Mouse (Mus musculus): ENCODE data around the gene Gsta4. TPM values are rescaled to one million over a fixed set of nuclear protein-coding genes. Genes with fewer than 3 reads are reported as not detected.

Gene Gsta4
- total RNA-seq, 2 experiments from 2014 or later, result 37.1 to 47.6 TPM

DNA sequence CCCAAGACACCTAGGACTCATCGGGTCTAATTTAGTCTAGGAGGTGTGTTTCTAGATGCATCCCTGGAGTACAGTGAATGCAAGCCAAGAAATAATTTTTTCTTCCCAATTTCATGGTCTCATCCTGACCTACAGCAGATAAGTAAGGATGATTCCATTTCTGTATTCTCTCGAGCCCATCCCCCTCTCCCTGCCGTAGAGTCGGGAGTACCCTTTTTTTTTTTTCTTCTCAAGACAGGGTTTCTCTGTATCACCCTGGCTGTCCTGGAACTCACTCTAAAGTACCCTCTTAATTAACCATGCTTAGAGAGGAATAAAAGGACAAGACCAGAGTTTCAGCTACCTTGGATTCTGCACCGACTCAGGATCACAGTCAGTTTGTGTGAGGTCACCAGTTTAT is 4.4 kb upstream of the Gsta4 start:
- no peak for DNase-seq

DNA sequence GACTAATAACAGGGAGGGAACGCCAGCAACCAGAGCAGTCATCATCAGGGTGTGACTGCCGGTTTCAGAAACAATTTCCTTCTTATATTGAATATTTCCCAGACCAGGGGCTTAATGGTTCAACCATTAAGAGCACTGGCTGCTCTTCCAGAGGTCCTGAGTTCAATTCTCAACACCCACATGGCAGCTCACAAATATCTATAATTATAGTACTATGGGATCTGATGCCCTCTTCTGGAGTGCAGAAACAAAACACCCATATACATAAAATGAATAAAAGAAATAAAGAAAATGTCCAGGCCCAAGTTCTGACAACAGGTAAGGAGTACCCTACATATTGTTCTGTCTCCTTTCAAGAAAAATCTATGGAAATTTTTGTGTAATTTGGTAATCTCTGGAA is 3.5 kb upstream of the Gsta4 start:
- no peak for DNase-seq

DNA sequence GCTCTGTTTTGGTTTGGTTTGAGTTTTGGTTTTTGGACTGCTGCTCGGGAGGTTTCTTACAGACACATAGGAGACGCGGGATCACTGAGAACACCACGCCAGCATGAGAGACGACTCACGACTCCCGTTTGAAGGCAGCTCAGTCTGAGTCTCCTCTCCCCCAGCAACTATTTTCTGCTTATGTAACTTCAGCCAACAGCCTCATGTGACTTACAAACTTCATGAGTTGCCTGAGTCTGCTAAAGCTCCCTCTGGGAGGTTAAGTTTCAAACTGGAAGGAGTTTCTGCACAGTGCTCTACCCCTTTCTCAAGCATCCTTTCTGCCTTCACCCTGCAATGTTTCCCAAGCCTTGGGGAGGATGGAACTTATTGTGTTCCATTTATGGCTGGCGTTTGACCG is 3.1 kb downstream of the Gsta4 start:
- DNase-seq, result no peak

DNA sequence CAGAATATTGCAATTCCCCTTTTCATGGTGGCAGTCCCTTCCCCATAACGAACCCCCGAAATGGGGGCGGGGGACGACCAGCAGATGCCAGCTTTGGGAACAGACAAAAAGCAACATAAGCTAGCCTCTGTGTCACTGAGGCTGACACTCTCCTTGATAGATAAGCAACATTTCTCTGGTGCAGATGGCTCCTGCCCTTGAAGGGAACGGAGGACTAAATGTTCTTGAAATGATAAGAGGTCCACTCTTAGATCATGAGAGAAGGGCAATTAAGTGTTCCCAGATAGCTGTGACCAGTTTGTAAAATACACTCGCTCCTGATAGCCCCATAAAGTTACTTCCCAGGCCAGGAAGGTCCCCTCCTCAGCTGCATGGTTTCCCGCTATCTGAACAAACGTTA is 6.3 kb downstream of the Gsta4 start:
- DNase-seq, result no peak

DNA sequence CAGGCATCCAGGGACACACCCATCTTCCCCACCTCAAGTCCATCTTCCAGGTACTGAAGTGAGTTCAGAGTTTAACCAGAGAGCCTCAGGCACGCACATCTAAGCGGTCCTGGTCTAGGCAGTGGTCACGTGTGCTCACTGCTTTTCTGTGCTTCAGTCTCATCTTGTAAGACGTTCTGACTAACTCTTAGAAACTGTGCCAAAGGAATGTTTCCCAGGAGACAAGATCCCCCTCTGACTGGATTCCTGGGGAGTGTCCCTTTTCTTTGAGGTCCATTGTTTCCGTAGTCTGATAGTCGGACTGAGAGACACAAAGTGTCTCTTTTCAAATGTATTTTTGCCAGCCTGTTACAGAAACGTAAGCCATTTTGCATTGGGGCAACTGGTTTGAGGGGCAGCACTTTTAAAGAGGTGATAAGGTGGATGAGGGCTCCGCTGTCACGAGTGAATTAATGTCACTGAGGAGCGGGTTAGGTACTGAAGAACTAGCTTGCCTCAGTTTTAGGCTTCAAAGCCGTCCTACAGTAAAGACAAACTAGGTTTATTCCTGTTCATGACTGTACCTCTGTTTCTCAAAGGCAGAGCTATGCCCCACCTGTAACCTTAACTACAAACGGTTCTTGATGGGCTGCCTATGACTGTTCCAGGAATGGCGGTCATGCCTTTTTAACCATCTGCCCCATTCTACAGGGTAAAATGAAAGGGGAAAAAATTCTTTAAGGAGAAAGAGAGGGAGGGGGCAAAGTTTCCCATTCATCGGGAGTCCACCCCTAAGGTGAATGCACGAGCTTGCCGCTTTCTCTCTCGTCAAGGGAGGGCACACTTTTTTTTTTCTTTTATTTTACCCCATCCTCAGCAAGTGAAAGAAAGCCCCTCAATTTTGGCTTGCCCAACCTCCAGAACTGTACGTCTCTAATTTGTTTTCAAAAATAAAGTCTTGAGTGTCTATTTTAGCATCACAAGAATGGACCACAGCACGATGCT is 8.4 kb downstream of the Gsta4 start:
- no peak for DNase-seq

DNA sequence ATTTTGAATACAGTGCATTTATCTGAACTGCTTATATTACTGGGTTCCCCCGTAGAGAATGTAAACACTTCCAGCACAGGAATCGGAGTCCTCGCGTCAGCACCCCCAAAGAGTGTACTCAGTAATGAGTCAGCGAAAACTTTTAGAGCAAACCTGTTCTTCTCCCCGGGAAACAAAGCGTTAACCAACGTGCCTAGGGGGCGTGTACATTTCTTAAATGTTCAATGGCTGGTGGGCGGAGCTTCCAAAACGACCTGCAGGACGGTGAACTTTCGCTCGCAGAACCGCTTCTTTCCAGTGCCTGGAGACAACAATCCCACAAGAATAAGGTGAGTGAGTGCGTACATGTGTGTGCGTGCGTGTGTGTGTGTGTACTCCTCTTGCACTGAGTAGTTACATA is 9.2 kb downstream of the Gsta4 start:
- peak; percentile 76 to 80 for DNase-seq

DNA sequence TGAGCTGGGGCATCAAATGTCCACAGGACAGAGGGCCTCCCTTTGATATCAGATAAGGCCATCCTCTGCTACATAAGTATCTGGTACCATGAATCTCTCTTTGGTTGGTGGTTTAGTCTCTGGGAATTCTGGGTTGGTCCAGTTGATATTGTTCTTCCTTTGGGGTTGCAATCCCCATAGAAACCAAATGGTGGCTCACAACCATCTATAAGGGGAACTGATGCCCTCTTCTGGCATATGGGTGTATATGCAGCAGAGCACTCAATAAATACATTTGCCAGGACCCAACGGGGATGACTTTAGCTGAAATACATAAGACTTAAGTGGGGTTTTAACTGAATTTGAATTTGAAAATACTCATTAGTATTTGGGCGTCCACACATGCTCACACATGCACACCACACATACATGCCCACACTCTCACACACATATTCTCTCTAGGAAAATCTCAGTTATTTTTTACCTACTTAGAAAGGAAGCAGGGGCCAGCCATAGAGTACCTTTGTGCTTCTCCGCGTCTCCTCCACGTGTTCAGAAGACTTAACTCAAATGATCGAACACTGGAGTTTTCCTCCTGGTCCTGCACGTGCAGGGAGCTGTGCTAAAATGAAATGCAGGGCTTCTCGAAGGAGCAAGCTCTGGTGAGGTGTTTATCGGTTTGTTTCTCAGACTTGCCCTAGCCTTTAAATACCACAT is 11.5 kb downstream of the Gsta4 start:
- DNase-seq, result peak; percentile 38 to 52

DNA sequence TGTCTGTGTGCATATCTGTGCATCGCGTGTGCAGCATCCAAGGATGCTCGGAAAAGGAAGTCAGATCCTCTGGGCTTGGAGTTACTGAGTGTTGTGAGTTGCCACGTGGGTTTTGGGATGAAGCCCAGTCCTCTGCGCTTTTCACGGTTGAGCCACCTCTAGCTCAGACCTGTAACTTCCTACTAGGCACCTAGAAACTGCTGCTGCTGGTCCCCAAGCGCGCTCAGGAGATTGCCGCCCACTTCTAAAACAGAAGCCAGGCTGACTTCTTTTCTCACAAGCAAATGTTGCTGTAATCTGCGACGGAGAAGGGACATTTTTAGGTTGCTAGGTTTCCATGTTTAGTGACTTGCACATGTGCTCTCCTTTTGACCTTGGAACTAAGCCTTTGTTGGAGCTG is 12.5 kb downstream of the Gsta4 start:
- DNase-seq, result no peak

DNA sequence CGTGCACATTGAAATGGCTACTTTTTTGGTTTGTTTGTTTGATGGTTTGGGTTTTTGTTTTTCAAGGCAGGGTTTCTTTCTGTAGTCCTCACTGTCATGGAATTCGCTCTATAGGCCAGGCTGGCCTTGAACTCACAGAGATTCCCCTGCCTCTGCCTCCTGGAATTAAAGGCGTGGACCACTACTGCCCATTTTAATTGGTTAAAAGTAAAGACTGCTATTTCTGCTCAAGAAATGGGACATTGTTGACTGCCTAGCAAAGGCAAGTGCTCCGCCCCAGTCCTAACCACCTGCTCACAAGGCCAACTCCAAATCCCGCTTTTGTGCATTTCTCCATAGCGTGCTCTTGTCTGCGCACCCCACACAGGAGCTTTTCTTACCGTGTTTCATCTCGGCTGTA is 15.2 kb downstream of the Gsta4 start:
- DNase-seq, result no peak

DNA sequence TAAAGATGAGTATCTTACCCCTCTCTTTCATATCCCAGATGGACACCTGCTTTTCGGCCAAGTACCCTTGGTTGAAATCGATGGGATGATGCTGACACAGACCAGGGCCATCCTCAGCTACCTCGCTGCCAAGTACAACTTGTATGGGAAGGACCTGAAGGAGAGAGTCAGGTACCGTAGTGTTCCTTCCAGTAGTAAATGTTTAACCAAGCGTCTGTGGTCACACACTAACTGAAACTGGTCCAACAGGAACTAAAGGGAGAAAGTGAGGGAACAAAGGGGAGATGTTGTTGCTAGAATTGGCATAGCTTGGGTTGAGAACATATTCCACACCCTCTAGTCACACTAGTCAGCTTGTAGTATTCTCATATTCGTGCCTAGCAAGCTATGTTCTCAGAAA is 21.6 kb downstream of the Gsta4 start:
- no peak for DNase-seq

DNA sequence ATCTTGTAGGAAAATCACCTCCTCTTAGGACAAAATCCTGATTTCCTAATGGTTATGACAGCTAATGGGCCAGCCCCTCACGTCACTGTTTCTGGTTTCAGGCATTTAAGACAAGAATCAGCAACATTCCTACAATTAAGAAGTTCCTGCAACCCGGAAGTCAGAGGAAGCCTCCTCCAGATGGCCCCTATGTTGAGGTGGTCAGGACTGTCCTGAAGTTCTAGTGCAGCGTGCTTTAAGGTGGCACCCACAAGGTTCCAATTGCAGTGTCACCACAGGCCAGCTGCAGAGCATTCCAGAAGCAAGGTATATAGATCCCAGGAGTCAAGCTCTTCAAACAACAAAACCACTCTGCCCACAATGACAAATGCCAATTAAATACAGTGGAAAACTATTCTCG is 26.4 kb downstream of the Gsta4 start:
- DNase-seq, result no peak

DNA sequence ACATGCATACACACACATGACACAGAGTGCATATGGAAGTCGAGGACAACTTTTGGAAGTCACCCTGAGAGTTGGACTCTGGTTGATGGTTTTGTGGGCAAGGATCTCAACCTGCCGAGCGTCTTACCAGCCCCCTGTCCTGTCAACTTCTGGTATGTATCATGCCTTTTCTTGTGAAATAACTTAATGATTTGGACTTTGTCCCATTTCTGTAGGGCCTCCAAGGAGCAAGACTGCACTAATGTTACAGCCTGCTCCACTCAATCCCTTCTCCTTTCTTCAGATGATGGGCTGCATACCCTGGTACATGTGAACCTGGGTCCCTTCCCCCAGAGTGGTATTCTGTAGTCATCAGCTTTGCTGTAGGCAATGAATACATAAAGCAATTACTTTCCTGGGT is 27.5 kb downstream of the Gsta4 start:
- DNase-seq, result no peak

DNA sequence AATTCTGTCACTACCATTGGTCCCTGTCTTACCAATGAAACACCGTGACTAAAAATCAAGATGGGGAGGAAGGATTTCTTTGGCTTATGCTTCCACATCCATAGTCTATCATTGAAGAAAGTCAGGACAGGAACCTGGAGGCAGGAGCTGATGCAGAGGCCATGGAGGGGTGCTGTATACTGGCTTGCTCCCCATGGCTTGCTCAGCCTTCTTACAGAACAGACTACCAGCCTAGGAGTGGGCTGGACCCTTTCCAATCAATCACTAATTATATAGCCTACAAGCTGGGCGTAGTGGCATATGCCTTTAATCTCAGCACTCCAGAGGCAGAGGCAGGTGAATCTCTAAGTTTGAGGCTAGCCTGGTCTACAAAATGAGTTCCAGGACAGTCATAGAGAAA is 28.2 kb downstream of the Gsta4 start:
- no peak for DNase-seq

DNA sequence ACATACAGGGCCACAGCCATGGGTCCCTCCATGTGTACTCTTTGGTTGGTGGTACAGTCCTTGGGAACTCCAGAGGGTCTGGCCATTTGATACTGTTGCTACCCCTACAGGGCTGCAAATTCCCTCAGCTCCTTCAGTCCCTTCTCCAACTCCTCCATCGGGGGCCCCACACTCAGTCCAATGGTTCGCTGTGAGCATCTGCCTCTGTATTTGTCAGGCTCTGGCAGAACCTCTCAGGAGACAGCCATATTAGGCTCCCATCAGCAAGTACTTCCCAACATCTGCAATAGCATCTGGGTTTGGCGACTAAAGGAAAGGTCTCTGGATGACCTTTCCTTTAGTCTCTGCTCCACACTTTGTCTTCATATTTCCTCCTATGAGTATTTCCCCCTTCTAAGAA is 28.9 kb downstream of the Gsta4 start:
- no peak for DNase-seq

DNA sequence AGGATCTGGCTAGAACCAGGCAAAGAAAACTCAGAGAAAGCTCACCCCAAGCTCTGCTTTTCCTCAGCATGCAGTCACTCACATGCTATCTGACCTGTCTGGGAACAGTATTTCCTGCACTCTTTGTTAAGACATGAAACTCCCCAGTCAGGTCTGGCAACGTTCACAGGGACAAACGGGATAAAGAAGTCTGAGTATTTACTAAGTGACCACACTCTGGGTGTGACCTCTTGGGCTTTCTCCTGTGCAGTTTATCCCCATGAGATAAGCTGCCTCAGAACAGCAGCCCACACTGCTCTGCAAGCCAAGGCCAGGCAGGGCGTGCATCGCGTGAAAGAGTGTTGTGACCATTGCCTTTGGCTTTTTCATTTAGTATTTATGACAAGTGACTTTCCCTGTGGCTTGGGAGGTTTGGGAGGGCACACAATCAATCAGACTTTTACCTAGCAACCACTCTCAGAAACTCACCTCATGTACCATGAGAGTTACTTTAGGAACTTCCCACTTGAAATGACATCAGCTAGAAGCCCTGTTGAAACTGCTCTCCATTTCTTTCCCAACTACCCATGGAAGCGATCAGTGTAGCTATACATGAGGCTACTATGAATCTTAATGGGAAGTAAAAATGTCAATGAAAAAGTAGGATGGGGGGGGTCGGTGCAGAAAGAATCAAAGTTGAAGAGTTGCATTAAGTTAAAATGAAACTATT is 29.9 kb downstream of the Gsta4 start:
- DNase-seq, result peak in 1 of 2 experiments; percentile 33

DNA sequence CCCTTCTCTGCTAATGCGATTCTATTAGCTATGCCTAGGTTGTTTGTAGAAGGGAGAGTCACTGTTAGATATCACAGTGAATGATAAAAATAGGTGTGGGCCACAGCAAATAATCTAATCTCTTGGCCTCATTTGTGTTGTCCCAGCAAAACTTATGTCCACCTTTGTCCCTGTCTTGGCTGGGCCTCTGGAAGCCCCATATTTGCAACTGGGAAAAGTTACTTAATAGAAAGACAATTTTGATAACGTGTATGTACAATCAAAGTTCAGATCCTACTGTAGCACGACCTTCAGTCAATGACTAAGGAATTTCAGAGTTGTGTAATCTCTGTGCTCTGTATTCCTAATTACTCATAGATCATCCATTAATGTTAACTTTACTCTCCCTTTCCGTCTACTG is 34.5 kb downstream of the Gsta4 start:
- DNase-seq, result no peak

DNA sequence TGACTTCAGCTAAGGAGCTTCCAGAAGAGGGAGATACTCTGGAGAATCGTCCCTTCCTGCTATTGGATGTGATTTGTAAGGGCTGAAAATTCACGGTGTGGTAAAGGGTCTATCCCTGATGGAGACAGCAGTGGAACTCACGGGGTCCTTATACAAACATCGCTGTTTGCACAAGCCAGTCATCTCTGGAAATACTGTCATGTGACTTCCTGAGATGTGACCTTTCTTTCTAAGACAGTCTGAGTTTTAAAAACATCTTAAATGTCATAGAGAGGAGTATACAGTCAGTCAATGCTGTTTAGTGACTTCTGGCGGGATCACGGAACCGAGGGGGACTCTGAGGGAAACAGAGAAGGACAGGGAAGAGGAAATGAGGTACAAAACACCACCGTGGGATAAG is 40.0 kb downstream of the Gsta4 start:
- no peak for DNase-seq

DNA sequence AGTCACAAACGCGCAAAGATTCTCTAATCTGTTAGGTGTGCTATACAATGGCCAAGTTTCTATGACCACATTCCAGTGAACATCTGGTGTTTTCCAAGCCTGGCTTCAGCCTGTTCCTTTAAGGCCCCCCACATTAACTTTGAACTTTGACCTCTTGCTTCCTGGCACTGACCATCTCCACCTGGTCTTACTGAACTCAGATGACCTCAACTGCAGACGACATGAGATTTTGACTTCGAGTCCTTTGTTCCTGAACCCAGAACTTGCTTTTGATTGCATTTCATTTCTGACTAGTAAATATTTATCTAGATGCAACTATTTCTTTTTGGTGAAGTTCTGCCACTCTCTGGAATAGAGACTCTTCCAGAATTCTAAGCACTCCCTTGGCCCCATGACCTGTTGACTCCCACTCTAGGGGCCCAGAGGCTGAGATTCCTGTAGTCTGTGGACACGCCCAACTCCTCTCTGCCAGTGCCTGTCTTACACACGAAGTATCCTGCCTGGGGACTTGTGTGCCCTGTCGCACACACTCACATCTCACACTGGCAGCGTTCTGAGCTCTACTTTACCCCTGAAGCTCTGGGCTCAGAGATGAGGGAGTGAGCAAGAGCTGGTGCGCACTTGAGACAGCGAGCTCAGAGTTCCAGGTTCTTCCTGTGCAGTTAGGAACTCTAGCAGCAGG is 40.8 kb downstream of the Gsta4 start:
- DNase-seq, result no peak

DNA sequence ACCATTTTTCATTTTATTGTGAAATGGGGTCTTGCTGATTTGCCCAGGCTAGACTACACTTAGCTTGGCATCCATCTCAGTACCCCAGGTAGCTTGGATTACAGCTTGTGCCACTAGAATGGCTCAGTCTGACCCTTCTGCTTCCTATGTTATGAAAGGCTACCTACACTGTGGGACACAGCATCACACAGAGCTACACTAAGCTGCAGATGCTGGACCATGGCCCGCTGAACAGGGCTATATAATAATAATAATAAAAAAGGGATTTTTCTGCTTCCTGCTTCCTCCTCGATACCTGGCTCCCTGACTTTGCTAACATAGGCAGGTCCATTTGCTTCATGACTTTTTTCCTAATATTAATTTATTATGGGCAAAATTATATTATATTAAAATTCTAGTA is 41.8 kb downstream of the Gsta4 start:
- no peak for DNase-seq

DNA sequence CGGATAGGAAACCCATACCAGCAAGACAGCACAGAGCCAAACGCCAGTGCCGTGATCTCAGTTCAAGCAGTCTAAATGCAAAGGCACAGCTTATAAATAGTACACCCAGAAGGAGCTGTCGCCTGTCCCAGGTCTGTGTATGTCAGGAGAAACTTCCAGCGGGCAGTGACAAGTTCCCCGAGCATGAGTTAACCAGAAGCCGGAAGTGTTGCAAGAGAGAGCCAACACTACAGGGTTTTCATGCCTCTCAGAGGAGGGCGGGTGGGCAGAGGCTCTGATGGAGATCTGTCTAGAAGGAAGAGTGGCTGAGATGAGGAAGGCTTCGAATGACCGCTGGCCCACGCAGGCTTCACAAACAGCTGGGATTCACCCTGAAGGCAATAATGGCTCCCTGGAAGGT is 42.7 kb downstream of the Gsta4 start:
- DNase-seq, result no peak

DNA sequence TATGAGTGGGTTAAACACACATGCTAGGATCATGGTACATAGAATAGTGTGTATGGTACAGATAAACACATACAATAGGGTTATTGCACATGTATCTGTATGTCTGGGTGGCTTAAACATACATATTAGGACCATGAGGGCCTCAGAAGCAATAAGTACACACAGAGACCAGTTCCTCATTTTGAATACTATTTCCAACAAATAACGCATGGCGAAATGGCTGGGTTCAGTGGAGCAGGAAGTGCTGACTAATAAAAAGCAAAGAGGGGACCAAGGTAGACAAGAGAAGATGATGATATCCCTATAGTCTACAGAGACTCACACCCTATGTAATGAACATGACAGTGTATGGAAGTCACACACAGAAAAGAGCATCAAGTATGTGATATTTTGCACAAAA is 45.5 kb downstream of the Gsta4 start:
- DNase-seq, result no peak

DNA sequence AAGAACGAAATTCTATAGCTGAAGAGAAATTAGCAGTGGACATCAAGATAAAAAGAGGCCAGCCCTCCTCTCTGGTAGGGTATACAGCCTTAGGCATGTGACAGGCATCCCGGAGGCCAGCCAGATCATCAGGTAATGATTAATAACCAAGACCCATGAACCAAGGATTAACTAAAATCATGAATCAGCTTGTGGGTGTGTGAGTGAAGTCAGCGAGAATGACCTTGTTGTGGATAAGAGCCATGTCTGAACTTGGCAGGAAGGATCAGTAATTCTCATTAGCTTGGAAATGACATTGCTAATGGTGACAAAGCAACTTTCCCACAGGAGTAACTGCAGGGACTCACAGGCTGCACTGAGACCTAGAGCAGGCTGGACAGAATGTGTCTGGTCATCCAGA is 47.1 kb downstream of the Gsta4 start:
- DNase-seq, result peak; percentile 29 to 46

Data from adrenal gland, postnatal 36 days (tissue).